10 mouse cellular contexts compared by ENCODE assay signal in genomic region chr3:94659142-94659748, GRCm38 (mm10). TPM values are rescaled to one million over a fixed set of nuclear protein-coding genes. Genes with fewer than 3 reads are reported as not detected.
A peak's percentile ranks its signal among the peaks of the same experiment; 100 is the strongest.
DNase-seq lines count a peak whose midpoint lies in the region; ATAC-seq and TF ChIP-seq lines count a peak whose summit lies in the region.
"Not testable (repeated sequence)": the region's sequence is repeated elsewhere in the genome, so short reads cannot be mapped to it uniquely, and the experiment has no call there.
"Had no signal": no experiment of that assay in that cellular context is flagged by ENCODE, and none has a peak within 500 bp of the region (broad histone marks: within the 10 kb centered on the region; RNA-seq: fewer than 3 reads in every experiment).

No protein-coding gene starts in this region.

- TF ChIP-seq RAD21 in MEL (IDR thresholded peaks at IDR 0.05; ENCODE audit: low read depth, low read length), result not testable (repeated sequence)

- peak overlapping the region; percentile 63 for H3K27ac ChIP-seq in MEL (ENCODE audit: control insufficient read depth, low read depth, low read length)
- H3K27ac ChIP-seq in heart, embryonic 14.5 days (replicated peaks in 1 of 2; ENCODE audit: control insufficient read depth in 1 of 2, insufficient read depth in 1 of 2, low read depth in 2 of 2, low read length in 2 of 2), result 0 out of 4 replicates have a peak overlapping the region, but pooled peaks of 1 of the 2 experiments have one; percentile 10
- not testable (repeated sequence) for H3K27ac ChIP-seq in liver, adult 2 months (replicated peaks; ENCODE audit: insufficient read depth, low read depth, low read length); midbrain, embryonic 11.5 days (ENCODE audit: low read depth, low read length)
- peak overlapping the region; percentile 90 for H3K27ac ChIP-seq in stomach, embryonic 16.5 days (ENCODE audit: low read length)

- ATAC-seq in cerebellum, adult (ENCODE audit: insufficient number of reproducible peaks, low FRiP score, low TSS enrichment), result peak; percentile 65
- peak; percentile 78 for ATAC-seq in heart, embryonic 14.5 days (ENCODE audit: insufficient number of reproducible peaks, insufficient read depth, low FRiP score, low read depth)
- ATAC-seq in midbrain, embryonic 11.5 days (ENCODE audit: low FRiP score), result peak; percentile 36
- ATAC-seq in stomach, embryonic 16.5 days (ENCODE audit: insufficient read depth, low FRiP score), result peak; percentile 91

- WGBS in heart, embryonic 14.5 days, result 29% methylated on average over 8 of the region's 10 CpGs
- 17% methylated on average over 8 of the region's 10 CpGs for WGBS in liver, adult 2 months
- WGBS in midbrain, embryonic 11.5 days, result 28% methylated on average over 8 of the region's 10 CpGs
- WGBS in stomach, embryonic 16.5 days, result 29% methylated on average over 7 of the region's 10 CpGs

- TF ChIP-seq CTCF in MEL (IDR thresholded peaks at IDR 0.05 in 2 of 3, conservative IDR thresholded peaks at IDR 0.05 in 1 of 3; ENCODE audit: control insufficient read depth in 1 of 3, insufficient read depth in 1 of 3, low read depth in 2 of 3, low read length in 3 of 3, poor library complexity in 1 of 3, severe bottlenecking in 1 of 3); liver, adult 2 months (IDR thresholded peaks at IDR 0.05; ENCODE audit: low read depth, low read length): not testable (repeated sequence)

- TF ChIP-seq POLR2A in MEL (IDR thresholded peaks at IDR 0.05; ENCODE audit: control insufficient read depth in 1 of 2, insufficient read depth in 1 of 2, low read depth in 1 of 2, low read length in 2 of 2, poor library complexity in 1 of 2); liver, adult 2 months (IDR thresholded peaks at IDR 0.05; ENCODE audit: extremely low read depth, insufficient read depth, low read length): not testable (repeated sequence)

- H3K9me3 ChIP-seq in MEL (replicated peaks; ENCODE audit: insufficient read depth, low read length); erythroblast, embryonic 14.5 days (ENCODE audit: control insufficient read depth, low read length); heart, embryonic 14.5 days (ENCODE audit: control insufficient read depth, low read length); midbrain, embryonic 11.5 days (ENCODE audit: control insufficient read depth, low read length); stomach, embryonic 16.5 days (replicated peaks; ENCODE audit: control insufficient read depth, low read length): not testable (repeated sequence)

- H3K4me2 ChIP-seq in heart, embryonic 14.5 days (ENCODE audit: low read length), result peak overlapping the region; percentile 55
- not testable (repeated sequence) for H3K4me2 ChIP-seq in midbrain, embryonic 11.5 days
- H3K4me2 ChIP-seq in stomach, embryonic 16.5 days (ENCODE audit: low read depth, low read length), result peak overlapping the region; percentile 49

- H3K36me3 ChIP-seq in MEL (ENCODE audit: control insufficient read depth in 1 of 2, insufficient read depth in 2 of 2, low read length in 2 of 2); erythroblast, embryonic 14.5 days (ENCODE audit: control insufficient read depth); heart, embryonic 14.5 days (ENCODE audit: control insufficient read depth, insufficient read depth, low read length); liver, adult 2 months (ENCODE audit: control insufficient read depth, insufficient read depth, low read length); midbrain, embryonic 11.5 days (ENCODE audit: control insufficient read depth, insufficient read depth, low read length); stomach, embryonic 16.5 days (ENCODE audit: control insufficient read depth, insufficient read depth, low read length): not testable (repeated sequence)

- H3K27me3 ChIP-seq in MEL (ENCODE audit: control insufficient read depth in 1 of 2, insufficient read depth in 2 of 2, low read length in 2 of 2); erythroblast, embryonic 14.5 days (ENCODE audit: control insufficient read depth); heart, embryonic 14.5 days (ENCODE audit: control insufficient read depth, insufficient read depth, low read length); liver, adult 2 months (ENCODE audit: control insufficient read depth, insufficient read depth, low read length); midbrain, embryonic 11.5 days (ENCODE audit: control insufficient read depth, insufficient read depth, low read length); stomach, embryonic 16.5 days (ENCODE audit: control insufficient read depth, insufficient read depth, low read length): not testable (repeated sequence)

- not testable (repeated sequence) for H3K79me2 ChIP-seq in MEL (ENCODE audit: control insufficient read depth, insufficient read depth, low read length, poor library complexity); liver, adult 2 months (ENCODE audit: control insufficient read depth, insufficient read depth, low read length)

- not testable (repeated sequence) for TF ChIP-seq EP300 in MEL (IDR thresholded peaks at IDR 0.05; ENCODE audit: low read depth in 1 of 2, low read length in 2 of 2)

- H3K9ac ChIP-seq in MEL (ENCODE audit: control insufficient read depth, low read depth, low read length, poor library complexity, severe bottlenecking), result peak overlapping the region; percentile 52; the same call in 1 of the 2 replicates
- H3K9ac ChIP-seq in heart, embryonic 14.5 days (ENCODE audit: low read length); liver, adult 2 months (ENCODE audit: low read depth, low read length); midbrain, embryonic 11.5 days (ENCODE audit: low read length); stomach, embryonic 16.5 days (ENCODE audit: low read length): not testable (repeated sequence)

- peak; percentile 88 for DNase-seq in MEL (ENCODE audit: low read depth, low spot score)
- peak; percentile 82 for DNase-seq in kidney, adult 11 months
- peak; percentile 73 for DNase-seq in liver, adult 2 months (ENCODE audit: extremely low read depth, low read depth, low spot score)
- DNase-seq in midbrain, embryonic 11.5 days (ENCODE audit: low spot score, missing footprints), result peak; percentile 83

- peak overlapping the region; percentile 20 to 53 for H3K4me3 ChIP-seq in MEL (ENCODE audit: control insufficient read depth in 1 of 2, insufficient read depth in 1 of 2, low read depth in 2 of 2, low read length in 2 of 2)
- peak overlapping the region; percentile 58 for H3K4me3 ChIP-seq in erythroblast, embryonic 14.5 days (replicated peaks)
- peak overlapping the region; percentile 4 to 14; a peak in 1 of 4 replicates for H3K4me3 ChIP-seq in heart, embryonic 14.5 days (ENCODE audit: control insufficient read depth in 1 of 2, insufficient read depth in 1 of 2, low read depth in 1 of 2, low read length in 2 of 2)
- H3K4me3 ChIP-seq in liver, adult 2 months (ENCODE audit: insufficient read depth, low read depth, low read length); midbrain, embryonic 11.5 days (ENCODE audit: low read depth, low read length): not testable (repeated sequence)
- peak overlapping the region; percentile 20 for H3K4me3 ChIP-seq in stomach, embryonic 16.5 days (replicated peaks; ENCODE audit: low read length)

- peaks cover 3 to 10% of the 10 kb centered on the region in 2 experiments; a peak in 3 of 4 replicates for H3K4me1 ChIP-seq in MEL (ENCODE audit: control insufficient read depth in 1 of 2, insufficient read depth in 2 of 2, low read length in 2 of 2)
- H3K4me1 ChIP-seq in erythroblast, embryonic 14.5 days (ENCODE audit: control insufficient read depth), result peaks cover 28% of the 10 kb centered on the region
- not testable (repeated sequence) for H3K4me1 ChIP-seq in heart, embryonic 14.5 days (ENCODE audit: control insufficient read depth in 2 of 2, insufficient read depth in 2 of 2, low read length in 2 of 2); liver, adult 2 months (ENCODE audit: control insufficient read depth, insufficient read depth, low read length); midbrain, embryonic 11.5 days (ENCODE audit: control insufficient read depth, insufficient read depth, low read length); stomach, embryonic 16.5 days (ENCODE audit: control insufficient read depth, insufficient read depth, low read length)

RNA-seq across cellular contexts. Expression of gene Tuft1, which starts 0.6 kb away (rescaled TPM):
- total RNA-seq in MEL (2012; rRNA removed), result 4.8 and 6.6 TPM in 2 replicates
- 10 to 100 TPM in 1 of 2 experiments, not detected in 1; 13.5 TPM for polyA plus RNA-seq in MEL (2012; ENCODE audit: insufficient read depth in 1 of 2, insufficient read length in 2 of 2, low read depth in 1 of 2, low replicate concordance in 2 of 2, missing spikeins in 1 of 2)
- polyA plus RNA-seq in erythroblast, embryonic 14.5 days (2012), result 0.30 and 0.68 TPM in 2 replicates
- 7.1 and 7.2 TPM in 2 replicates for polyA plus RNA-seq in heart, embryonic 14.5 days (2014; fragmentation: Nextera tagmentation; extraction: Ambion mirVana)
- total RNA-seq in liver, adult 2 months (2014; rRNA removed), result 2.1 and 2.6 TPM in 2 replicates
- 2.6 and 7.3 TPM in 2 replicates for polyA plus RNA-seq in liver, adult 2 months (2012; rRNA removed)
- 4.2 and 4.5 TPM in 2 replicates for polyA plus RNA-seq in midbrain, embryonic 11.5 days (2014; fragmentation: Nextera tagmentation; extraction: Ambion mirVana)
- 17.0 and 23.2 TPM in 2 replicates for polyA plus RNA-seq in stomach, embryonic 16.5 days (2015; fragmentation: Nextera tagmentation; extraction: Ambion mirVana)

RNA-seq across cellular contexts. Expression of gene Gm10972, which starts 16.3 kb away (rescaled TPM):
- total RNA-seq in MEL (2012; rRNA removed), result not detected in 2 replicates
- polyA plus RNA-seq in MEL (2012; ENCODE audit: insufficient read depth in 1 of 2, insufficient read length in 2 of 2, low read depth in 1 of 2, low replicate concordance in 2 of 2, missing spikeins in 1 of 2), result not detected
- not detected in 2 replicates for polyA plus RNA-seq in erythroblast, embryonic 14.5 days (2012)
- polyA plus RNA-seq in heart, embryonic 14.5 days (2014; fragmentation: Nextera tagmentation; extraction: Ambion mirVana), result not detected in 2 replicates
- total RNA-seq in liver, adult 2 months (2014; rRNA removed), result not detected in 2 replicates
- not detected in 2 replicates for polyA plus RNA-seq in liver, adult 2 months (2012; rRNA removed)
- polyA plus RNA-seq in midbrain, embryonic 11.5 days (2014; fragmentation: Nextera tagmentation; extraction: Ambion mirVana), result not detected in 2 replicates
- polyA plus RNA-seq in stomach, embryonic 16.5 days (2015; fragmentation: Nextera tagmentation; extraction: Ambion mirVana), result not detected in 2 replicates
- total RNA-seq: heart, postnatal 36 days; left cerebral cortex, postnatal 25 days had no signal

RNA-seq across cellular contexts. Expression of gene Selenbp2, which starts 34.1 kb away (rescaled TPM):
- 35.7 and 60.7 TPM in 2 replicates for total RNA-seq in MEL (2012; rRNA removed)
- 10 to 100 TPM in 1 of 2 experiments, not detected in 1; 67.0 TPM for polyA plus RNA-seq in MEL (2012; ENCODE audit: insufficient read depth in 1 of 2, insufficient read length in 2 of 2, low read depth in 1 of 2, low replicate concordance in 2 of 2, missing spikeins in 1 of 2)
- 0.05 TPM in 1 of 2 replicates, not detected in the other for polyA plus RNA-seq in erythroblast, embryonic 14.5 days (2012)
- polyA plus RNA-seq in heart, embryonic 14.5 days (2014; fragmentation: Nextera tagmentation; extraction: Ambion mirVana), result 2.2 and 3.1 TPM in 2 replicates
- 57.4 and 86.2 TPM in 2 replicates for total RNA-seq in liver, adult 2 months (2014; rRNA removed)
- 24.5 and 148 TPM in 2 replicates for polyA plus RNA-seq in liver, adult 2 months (2012; rRNA removed)
- not detected in 2 replicates for polyA plus RNA-seq in midbrain, embryonic 11.5 days (2014; fragmentation: Nextera tagmentation; extraction: Ambion mirVana)
- polyA plus RNA-seq in stomach, embryonic 16.5 days (2015; fragmentation: Nextera tagmentation; extraction: Ambion mirVana), result 9.3 and 11.9 TPM in 2 replicates

Comparison
In these comparisons a context has a peak if more than half of its experiments do, and no peak if none do; other contexts are left out.
1. ATAC-seq: peak in every context shown above with its lines; median percentile 91 in stomach, embryonic 16.5 days; 78 in heart, embryonic 14.5 days; 65 in cerebellum, adult; 36 in midbrain, embryonic 11.5 days.